Mouse (Mus musculus): Measurements from ENCODE around the gene Amdhd1.

The Amdhd1 gene

GRCm38 (mm10) chr10:93540431-93541210 lies 788 bp upstream of the Amdhd1 start, which contains the start of gene Ccdc38:
Ccdc38 (plus strand) TSS chr10:93540632.
- no peak for DNase-seq (ENCODE audit: low read depth, low spot score)

- no peak for DNase-seq (ENCODE audit: low read depth, low spot score)
Observed at GRCm38 (mm10) chr10:93538818-93539217, 1.0 kb downstream of the Amdhd1 start.

GRCm38 (mm10) chr10:93538287-93538686 lies 1.5 kb downstream of the Amdhd1 start:
- no peak for DNase-seq (ENCODE audit: low read depth, low spot score)

GRCm38 (mm10) chr10:93525329-93525728 lies 14.5 kb downstream of the Amdhd1 start:
- no peak for DNase-seq (ENCODE audit: low read depth, low spot score)

DNA sequence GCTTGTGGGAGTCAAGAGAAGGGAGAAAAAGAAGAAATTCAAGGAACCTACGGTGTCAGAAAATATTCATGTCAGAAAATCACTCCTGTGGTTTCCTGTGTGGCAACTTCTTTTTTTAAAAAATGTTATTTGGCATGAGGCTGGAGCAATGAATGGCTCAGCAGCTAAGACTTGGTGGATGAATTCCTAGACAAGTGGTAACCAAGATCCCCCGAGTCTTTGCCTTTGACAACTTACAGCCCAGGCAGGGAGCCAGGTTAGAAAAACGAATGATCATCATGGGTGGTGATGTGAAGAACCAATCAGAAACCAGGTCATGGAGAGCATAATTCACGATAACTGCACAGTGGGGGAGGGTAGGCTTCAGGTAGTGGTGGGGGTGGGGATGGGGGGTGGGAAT lies 18.8 kb downstream of the Amdhd1 start:
- DNase-seq (ENCODE audit: low read depth, low spot score): no peak

- DNase-seq (ENCODE audit: low read depth, low spot score): no peak
Observed at GRCm38 (mm10) chr10:93519756-93520155, 20.1 kb downstream of the Amdhd1 start.

DNA sequence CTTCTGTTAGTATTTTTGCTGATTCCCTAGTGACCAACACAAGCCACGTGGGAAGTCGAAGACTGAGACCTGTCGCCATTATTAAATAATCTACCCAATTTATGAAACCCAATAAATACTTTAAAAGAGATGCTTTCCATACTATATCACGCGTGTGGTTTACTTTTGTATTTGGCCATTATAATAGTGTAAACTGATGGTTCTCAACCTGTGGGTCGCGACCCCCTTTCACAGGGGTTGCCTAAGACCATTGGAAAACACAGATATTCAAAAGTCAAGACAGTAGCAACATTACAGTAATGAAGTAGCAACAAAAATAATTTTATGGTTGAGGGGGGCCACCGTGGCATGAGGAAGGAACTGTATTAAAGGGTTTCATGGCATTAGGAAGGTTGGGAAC lies 20.7 kb downstream of the Amdhd1 start:
- no peak for DNase-seq (ENCODE audit: low read depth, low spot score)

- no peak for DNase-seq (ENCODE audit: low read depth, low spot score)
Observed at GRCm38 (mm10) chr10:93518620-93519019, 21.2 kb downstream of the Amdhd1 start.

- DNase-seq (ENCODE audit: low read depth, low spot score): no peak
Observed at GRCm38 (mm10) chr10:93518186-93518585, 21.6 kb downstream of the Amdhd1 start.

- DNase-seq (ENCODE audit: low read depth, low spot score): no peak
Observed at GRCm38 (mm10) chr10:93517754-93518153, 22.1 kb downstream of the Amdhd1 start.

DNA sequence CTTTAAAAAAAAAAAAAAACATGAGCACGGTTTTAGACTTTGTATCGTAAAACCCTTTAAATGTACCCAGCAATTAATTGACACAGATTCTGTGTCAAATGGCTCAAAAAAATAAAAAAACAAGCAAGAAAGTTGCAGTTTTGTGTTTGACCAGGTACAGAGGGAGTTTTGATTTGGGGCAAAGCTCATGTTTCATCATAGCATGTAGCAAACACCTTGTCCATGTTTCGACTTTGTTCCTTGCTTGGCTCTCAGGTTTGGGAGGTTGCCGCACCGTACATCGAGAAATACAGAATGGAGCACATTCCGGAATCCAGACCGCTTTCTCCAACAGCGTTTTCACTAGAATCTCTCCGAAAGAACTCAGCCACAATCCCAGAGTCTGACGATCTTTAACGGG lies 23.9 kb downstream of the Amdhd1 start:
- no peak for DNase-seq (ENCODE audit: low read depth, low spot score)

DNA sequence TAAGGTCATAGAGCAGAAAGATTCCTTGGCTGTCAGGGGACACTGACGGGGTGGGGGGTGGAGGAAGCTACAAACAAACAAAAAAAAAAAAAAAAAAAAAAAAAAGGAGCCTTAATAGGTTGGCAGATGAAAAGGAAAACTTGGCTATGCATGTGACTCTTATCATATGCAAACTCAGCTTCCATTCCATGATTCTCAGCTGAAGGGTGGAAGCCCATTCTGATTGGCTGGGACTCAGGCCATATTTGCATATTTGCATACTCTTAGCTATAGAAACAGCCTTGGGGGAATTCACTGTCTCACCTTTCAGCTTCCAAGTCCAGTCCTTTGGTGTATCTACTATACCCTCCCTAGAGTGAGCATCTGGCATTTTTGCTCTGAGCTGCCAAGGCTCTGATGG lies 24.4 kb downstream of the Amdhd1 start:
- DNase-seq (ENCODE audit: low read depth, low spot score): no peak

DNA sequence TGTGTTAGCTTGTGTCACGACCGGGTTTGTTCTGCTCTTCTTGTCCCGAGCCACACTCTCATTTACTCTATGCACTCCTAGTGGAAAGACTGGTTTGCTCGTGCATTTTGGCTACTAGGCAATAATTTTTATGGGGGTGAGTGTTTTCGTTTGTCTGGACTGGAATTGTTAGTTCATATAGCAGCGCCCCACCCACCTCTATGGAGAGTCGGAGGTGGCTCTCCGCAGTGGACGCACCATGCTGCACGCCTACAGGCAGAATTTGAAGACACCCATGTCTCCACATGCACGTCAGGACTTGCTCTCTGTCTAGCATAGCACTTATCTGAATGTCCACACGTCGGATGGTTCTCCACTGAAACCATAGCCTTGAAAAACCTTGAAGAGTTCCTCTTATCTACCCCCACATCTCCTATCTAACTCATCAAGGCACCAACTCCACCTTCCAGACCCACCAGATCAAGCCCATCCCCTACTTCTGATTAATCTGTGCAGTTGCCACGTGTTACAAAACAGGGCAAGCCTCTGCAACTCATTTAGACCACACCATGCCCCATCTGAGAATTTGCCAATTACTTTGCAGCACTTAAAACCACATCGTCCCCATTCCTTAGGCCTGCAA lies 30.2 kb downstream of the Amdhd1 start:
- no peak for DNase-seq (ENCODE audit: low read depth, low spot score)

DNA sequence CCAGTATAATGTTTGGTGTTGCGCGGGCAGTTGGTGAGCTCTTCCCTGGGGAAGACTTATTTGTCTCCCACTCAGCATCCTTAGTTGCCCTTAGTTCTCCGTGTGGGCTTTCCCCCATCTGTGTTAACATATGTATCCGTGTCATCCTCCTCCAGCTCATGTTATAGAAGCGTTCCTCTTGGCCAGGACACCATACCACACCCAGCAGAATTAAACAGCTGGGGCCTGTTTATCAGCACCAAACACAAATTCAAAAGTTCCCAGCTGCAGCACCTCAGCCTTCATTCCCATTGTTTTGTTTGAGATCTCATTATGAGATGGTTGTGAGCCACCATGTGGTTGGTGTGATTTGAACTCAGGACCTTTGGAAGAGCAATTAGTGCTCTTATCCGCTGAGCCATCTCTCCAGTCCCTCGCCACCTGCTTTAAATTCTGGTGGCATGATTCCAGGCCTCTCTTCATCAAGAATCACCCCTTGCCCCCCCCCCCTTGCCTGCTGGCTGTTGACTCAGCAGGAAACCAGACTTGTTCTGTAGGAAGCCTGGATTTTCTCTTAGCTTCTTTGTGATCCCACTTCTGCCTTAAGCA lies 31.4 kb downstream of the Amdhd1 start:
- no peak for DNase-seq (ENCODE audit: low read depth, low spot score)

DNA sequence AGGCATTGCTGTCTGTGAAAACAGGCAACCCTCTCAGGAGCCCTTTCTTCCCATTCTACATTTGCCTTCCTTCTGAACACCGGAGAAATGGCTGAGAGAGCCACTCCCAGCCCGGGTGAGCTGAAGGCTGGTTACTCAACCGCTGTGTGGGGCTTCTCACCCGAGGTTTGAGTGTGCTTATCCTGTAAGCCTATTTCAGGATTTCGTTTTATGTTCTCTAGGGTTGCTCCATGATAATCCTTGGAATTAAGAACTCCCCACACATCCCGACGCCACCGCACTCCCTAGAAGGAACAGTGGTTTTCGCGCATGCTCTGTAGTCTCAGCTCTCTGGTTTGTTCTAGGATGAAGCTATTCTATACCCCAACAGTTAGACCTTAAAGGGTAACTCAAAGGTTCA lies 38.5 kb downstream of the Amdhd1 start:
- DNase-seq (ENCODE audit: low read depth, low spot score): no peak

GRCm38 (mm10) chr10:93500864-93501263 lies 39.0 kb downstream of the Amdhd1 start:
- DNase-seq (ENCODE audit: low read depth, low spot score): no peak

GRCm38 (mm10) chr10:93490451-93490850 lies 49.4 kb downstream of the Amdhd1 start:
- no peak for DNase-seq (ENCODE audit: low read depth, low spot score)

DNA sequence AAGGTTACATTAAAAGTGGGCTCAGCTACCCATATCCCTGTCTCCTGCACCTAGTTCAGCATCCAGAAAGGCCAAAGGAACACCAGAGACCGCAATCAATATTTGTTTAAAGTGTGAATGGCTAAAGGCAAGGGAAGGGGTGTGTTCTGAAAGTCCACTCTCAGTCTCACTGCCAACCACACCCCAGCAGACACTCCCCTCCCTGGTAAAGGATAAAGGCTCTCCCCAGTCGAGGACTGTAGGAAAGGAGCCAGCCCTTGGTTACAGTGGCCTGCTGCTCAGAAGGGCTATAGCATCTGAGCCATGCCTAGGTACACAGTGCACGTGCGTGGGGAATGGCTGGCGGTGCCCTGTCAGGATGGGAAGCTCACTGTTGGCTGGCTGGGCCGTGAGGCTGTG lies 51.0 kb downstream of the Amdhd1 start:
- no peak for DNase-seq (ENCODE audit: low read depth, low spot score)

DNA sequence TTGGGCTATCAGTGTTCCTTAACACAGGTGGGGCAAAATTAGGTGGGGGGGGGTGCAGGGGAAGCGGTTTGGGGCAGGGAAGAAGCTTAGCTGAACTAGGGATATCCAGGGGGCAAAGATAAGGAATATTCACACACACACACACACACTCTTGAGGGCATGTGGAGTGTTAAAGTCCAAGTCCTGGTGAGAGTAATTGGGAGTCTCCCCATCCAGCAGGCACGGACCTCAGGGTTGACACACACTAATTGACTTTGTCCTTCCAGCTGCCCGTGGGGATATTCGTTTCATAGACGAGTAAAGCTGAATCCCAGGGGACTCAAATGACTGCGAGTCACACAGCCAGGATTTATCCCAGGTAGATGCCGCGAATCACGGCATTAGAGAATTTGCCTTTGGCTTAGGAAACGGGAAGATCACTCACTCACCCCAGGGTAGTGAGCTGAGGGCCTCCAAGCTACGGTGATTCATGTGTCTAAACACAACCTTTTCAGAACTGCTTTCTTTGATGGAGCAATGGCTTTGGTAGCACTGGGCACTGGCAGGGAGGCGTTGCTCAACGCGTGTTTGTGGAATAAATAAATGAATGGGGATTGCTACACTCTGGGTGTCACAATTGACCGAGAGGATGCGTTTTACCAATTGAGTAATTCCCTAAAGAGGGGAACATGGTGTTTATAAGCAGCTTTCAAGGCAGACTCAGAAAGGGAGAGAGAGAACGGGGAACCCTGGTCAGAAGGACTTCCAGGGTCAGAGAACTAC lies 51.6 kb downstream of the Amdhd1 start, which contains the start of gene Hal:
Gene Hal (plus strand): TSS at position 703 of the 762 bp plus-strand sequence.
- no peak for DNase-seq (ENCODE audit: low read depth, low spot score)

GRCm38 (mm10) chr10:93486622-93487021 lies 53.2 kb downstream of the Amdhd1 start:
- no peak for DNase-seq (ENCODE audit: low read depth, low spot score)

- DNase-seq (ENCODE audit: low read depth, low spot score): no peak
Observed at GRCm38 (mm10) chr10:93485055-93485691, 54.7 kb downstream of the Amdhd1 start.

DNA sequence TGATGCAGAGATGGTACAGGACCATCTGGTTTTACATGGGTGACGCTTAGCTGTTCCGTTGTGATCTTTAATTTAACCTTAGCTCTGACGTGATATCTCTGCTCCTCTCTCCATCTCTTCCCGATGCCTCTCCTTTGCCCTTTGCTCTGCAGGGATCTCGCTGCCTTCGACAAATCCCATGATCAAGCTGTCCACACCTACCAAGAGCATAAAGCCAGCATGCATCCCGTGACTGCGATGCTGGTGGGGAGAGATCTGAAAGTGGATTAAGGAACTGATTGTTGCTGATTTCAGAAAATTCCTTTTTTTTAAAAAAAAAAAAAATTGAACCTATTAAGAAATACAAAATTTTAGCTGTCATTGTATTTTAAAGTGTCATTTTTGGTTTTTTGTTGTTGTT lies 55.3 kb downstream of the Amdhd1 start:
- no peak for DNase-seq (ENCODE audit: low read depth, low spot score)
